Mouse (Mus musculus): ENCODE results near the gene Irgm1. TPM values are rescaled to one million over a fixed set of nuclear protein-coding genes. Genes with fewer than 3 reads are reported as not detected.

Irgm1 gene
- polyA plus RNA-seq, 1 experiment: 5.0 TPM

DNA sequence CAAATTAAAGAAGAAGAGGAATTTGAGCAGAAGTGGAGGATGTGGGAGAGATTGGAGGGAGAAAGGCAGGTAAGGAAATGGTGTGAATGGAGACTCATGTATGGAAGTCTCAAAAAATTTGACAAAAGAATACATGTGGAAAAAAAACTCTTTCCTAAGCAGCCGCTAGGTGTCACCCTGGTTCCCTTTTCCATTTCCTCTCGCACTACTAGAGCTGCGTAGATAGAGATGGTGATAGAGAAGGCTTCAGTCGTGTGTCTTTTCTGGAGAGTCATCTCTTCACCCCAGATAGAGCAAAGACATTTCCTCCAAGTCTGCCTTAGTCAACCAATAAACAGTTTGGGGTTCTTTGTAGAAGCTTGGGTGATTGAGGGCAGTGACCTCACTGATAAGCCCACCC, 3.0 kb upstream of the Irgm1 start:
- no peak for TF ChIP-seq GATA1 (IDR thresholded peaks at IDR 0.05; ENCODE audit: borderline replicate concordance, low read length)
- peaks cover 3% of the 10 kb centered on the region for H3K9me3 ChIP-seq
- peaks cover 24% of the 10 kb centered on the region for H3K36me3 ChIP-seq (replicated peaks; ENCODE audit: low read length)
- H3K4me3 ChIP-seq (replicated peaks): peak overlapping the region; percentile 43
- H3K27me3 ChIP-seq (replicated peaks): no peaks in the 10 kb centered on the region
- peaks cover 50% of the 10 kb centered on the region for H3K4me1 ChIP-seq

DNA sequence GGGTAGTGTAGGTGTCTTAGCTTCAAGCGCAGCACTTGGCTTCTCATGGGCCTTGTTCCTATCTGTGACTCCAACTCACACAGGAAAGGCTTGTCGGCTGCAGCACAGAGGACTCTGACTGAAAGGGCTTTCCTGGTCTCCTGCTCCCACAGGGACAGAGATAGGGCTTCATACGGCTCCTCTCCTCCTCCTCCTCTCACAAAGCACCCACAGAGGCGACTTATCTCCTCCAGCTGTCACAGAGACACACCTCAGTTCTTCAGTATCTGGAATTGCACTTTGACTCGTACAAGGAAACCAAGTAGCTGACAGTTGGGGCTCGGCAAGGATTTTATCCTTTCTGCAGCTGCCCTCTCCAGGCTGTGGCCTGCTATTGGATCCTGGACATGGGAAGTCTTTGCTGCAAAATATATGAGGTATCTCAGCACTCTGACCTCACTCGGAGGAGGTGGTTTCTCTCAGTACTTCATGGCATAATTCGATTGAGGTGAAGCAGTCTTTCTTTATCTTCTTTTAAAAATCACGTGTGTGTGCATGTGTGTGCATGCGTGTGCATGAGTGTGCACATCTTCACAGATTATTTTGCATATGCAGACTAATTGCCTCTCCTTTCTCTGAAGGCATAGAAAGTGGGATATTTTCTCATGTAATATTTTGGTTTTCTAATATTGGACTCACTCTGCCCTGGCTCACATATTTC, 2.3 kb upstream of the Irgm1 start:
- H3K36me3 ChIP-seq (replicated peaks; ENCODE audit: low read length): peaks cover 18% of the 10 kb centered on the region
- no peaks in the 10 kb centered on the region for H3K27me3 ChIP-seq (replicated peaks)
- H3K4me1 ChIP-seq: peaks cover 54% of the 10 kb centered on the region
- H3K9me3 ChIP-seq: no peaks in the 10 kb centered on the region
- peak overlapping the region; percentile 96 for H3K4me3 ChIP-seq (replicated peaks)
- TF ChIP-seq GATA1 (IDR thresholded peaks at IDR 0.05; ENCODE audit: borderline replicate concordance, low read length) (no peak), FLI1 (IDR thresholded peaks at IDR 0.05; ENCODE audit: low read length) (no peak)

GRCm38 (mm10) chr11:48872695-48873300, 1.3 kb upstream of the Irgm1 start:
- peak overlapping the region; percentile 96 for H3K4me3 ChIP-seq (replicated peaks)
- no peaks in the 10 kb centered on the region for H3K9me3 ChIP-seq
- TF ChIP-seq GATA1 (IDR thresholded peaks at IDR 0.05; ENCODE audit: borderline replicate concordance, low read length) (no peak), FLI1 (IDR thresholded peaks at IDR 0.05; ENCODE audit: low read length) (no peak)
- no peaks in the 10 kb centered on the region for H3K27me3 ChIP-seq (replicated peaks)
- peaks cover 58% of the 10 kb centered on the region for H3K4me1 ChIP-seq
- H3K36me3 ChIP-seq (replicated peaks; ENCODE audit: low read length): peaks cover 18% of the 10 kb centered on the region

GRCm38 (mm10) chr11:48871817-48872541, 496 bp upstream of the Irgm1 start:
- peaks cover 18% of the 10 kb centered on the region for H3K36me3 ChIP-seq (replicated peaks; ENCODE audit: low read length)
- H3K27me3 ChIP-seq (replicated peaks): no peaks in the 10 kb centered on the region
- H3K4me3 ChIP-seq (replicated peaks): peak overlapping the region; percentile 96
- peaks cover 58% of the 10 kb centered on the region for H3K4me1 ChIP-seq
- no peaks in the 10 kb centered on the region for H3K9me3 ChIP-seq
- TF ChIP-seq GATA1 (IDR thresholded peaks at IDR 0.05; ENCODE audit: borderline replicate concordance, low read length) (no peak), FLI1 (IDR thresholded peaks at IDR 0.05; ENCODE audit: low read length) (no peak)

GRCm38 (mm10) chr11:48870781-48871180, 702 bp downstream of the Irgm1 start:
- no peaks in the 10 kb centered on the region for H3K9me3 ChIP-seq
- H3K4me1 ChIP-seq: peaks cover 64% of the 10 kb centered on the region
- peak overlapping the region; percentile 96 for H3K4me3 ChIP-seq (replicated peaks)
- no peak for TF ChIP-seq FLI1 (IDR thresholded peaks at IDR 0.05; ENCODE audit: low read length)
- TF ChIP-seq GATA1 (IDR thresholded peaks at IDR 0.05; ENCODE audit: borderline replicate concordance, low read length): no peak
- H3K27me3 ChIP-seq (replicated peaks): no peaks in the 10 kb centered on the region
- H3K36me3 ChIP-seq (replicated peaks; ENCODE audit: low read length): peaks cover 26% of the 10 kb centered on the region

GRCm38 (mm10) chr11:48869380-48870110, 1.9 kb downstream of the Irgm1 start:
- peaks cover 36% of the 10 kb centered on the region for H3K36me3 ChIP-seq (replicated peaks; ENCODE audit: low read length)
- no peaks in the 10 kb centered on the region for H3K9me3 ChIP-seq
- H3K4me1 ChIP-seq: peaks cover 61% of the 10 kb centered on the region
- peak overlapping the region; percentile 96 for H3K4me3 ChIP-seq (replicated peaks)
- no peak for TF ChIP-seq GATA1 (IDR thresholded peaks at IDR 0.05; ENCODE audit: borderline replicate concordance, low read length)
- no peak for TF ChIP-seq FLI1 (IDR thresholded peaks at IDR 0.05; ENCODE audit: low read length)
- H3K27me3 ChIP-seq (replicated peaks): no peaks in the 10 kb centered on the region

DNA sequence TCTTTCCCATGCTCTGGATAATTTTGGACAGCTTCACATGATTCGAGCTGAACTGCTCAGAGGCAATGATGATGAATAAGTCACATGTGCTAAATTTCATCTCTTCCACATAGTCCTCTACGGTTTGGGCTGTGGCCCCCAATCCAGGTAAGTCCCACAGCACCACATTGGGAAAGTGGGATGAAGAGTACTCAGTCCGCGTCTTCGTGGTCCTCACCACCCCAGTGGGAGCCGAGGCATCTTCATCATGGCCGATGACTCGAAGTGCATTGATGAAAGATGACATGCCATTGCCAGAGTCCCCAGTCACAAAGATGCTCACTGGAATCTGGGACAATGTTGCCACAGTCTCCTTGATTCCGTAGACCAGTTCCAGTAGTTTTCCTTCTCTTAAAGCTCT, 5.0 kb downstream of the Irgm1 start:
- no peak for TF ChIP-seq FLI1 (IDR thresholded peaks at IDR 0.05; ENCODE audit: low read length)
- TF ChIP-seq GATA1 (IDR thresholded peaks at IDR 0.05; ENCODE audit: borderline replicate concordance, low read length): no peak
- Histone ChIP-seq H3K4me1 (peaks cover 43% of the 10 kb centered on the region), H3K9me3 (no peaks in the 10 kb centered on the region), H3K4me3 (replicated peaks) (no peak overlapping the region), H3K27me3 (replicated peaks) (no peaks in the 10 kb centered on the region), H3K36me3 (replicated peaks; ENCODE audit: low read length) (peaks cover 50% of the 10 kb centered on the region)

GRCm38 (mm10) chr11:48863808-48864207, 7.7 kb downstream of the Irgm1 start:
- Histone ChIP-seq H3K27me3 (replicated peaks) (no peaks in the 10 kb centered on the region), H3K4me3 (replicated peaks) (no peak overlapping the region), H3K9me3 (no peaks in the 10 kb centered on the region), H3K4me1 (peaks cover 33% of the 10 kb centered on the region), H3K36me3 (replicated peaks; ENCODE audit: low read length) (peaks cover 50% of the 10 kb centered on the region)
- no peak for TF ChIP-seq GATA1 (IDR thresholded peaks at IDR 0.05; ENCODE audit: borderline replicate concordance, low read length)
- TF ChIP-seq FLI1 (IDR thresholded peaks at IDR 0.05; ENCODE audit: low read length): no peak

DNA sequence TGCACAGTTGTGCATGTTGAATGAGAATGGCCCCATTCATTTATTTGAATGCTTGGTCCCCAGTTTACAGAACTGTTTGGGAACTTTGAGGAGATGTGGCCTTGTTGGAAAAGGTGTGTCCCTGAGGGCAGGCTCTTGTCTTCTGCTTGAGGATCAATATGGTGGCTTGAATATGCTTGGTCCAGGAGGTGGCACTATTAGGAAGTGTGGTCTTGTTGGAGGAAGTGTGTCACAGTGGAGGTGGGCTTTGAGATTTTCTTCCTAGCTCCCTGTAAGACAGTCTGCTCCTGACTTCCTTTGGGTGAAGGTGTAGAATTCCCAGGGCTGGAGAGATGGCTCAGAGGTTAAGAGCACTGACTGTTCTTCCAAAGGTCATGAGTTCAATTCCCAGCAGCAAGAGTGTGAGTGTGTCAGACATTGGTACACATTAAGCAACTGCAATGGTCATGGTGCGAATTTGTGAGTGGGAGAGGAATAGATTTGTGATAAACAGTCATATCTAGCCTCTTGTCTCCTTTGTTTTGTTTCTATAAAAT, 8.6 kb downstream of the Irgm1 start:
- no peak overlapping the region for H3K4me3 ChIP-seq (replicated peaks)
- H3K27me3 ChIP-seq (replicated peaks): no peaks in the 10 kb centered on the region
- peaks cover 45% of the 10 kb centered on the region for H3K36me3 ChIP-seq (replicated peaks; ENCODE audit: low read length)
- no peaks in the 10 kb centered on the region for H3K9me3 ChIP-seq
- no peak for TF ChIP-seq FLI1 (IDR thresholded peaks at IDR 0.05; ENCODE audit: low read length)
- TF ChIP-seq GATA1 (IDR thresholded peaks at IDR 0.05; ENCODE audit: borderline replicate concordance, low read length): no peak
- H3K4me1 ChIP-seq: peaks cover 35% of the 10 kb centered on the region

All from megakaryocyte, embryonic 14.5 days (primary cell).